21 mouse cellular contexts compared by ENCODE assay signal in genomic region chr12:99093151-99093550, GRCm38 (mm10).
"Had no signal": no experiment of that assay in that cellular context is flagged by ENCODE, and none has a peak within 500 bp of the region (broad histone marks: within the 10 kb centered on the region; RNA-seq: fewer than 3 reads in every experiment).

No protein-coding gene starts in this region.

- H3K36me3 ChIP-seq: midbrain, embryonic 13.5 days; midbrain, embryonic 15.5 days; neural tube, embryonic 13.5 days; neural tube, embryonic 15.5 days; stomach, embryonic 15.5 days had no signal

- H3K27ac ChIP-seq: liver, embryonic 14.5 days; midbrain, embryonic 13.5 days; midbrain, embryonic 15.5 days; neural tube, embryonic 13.5 days; neural tube, embryonic 15.5 days; stomach, embryonic 15.5 days; stomach, postnatal 0 days had no signal

- H3K4me2 ChIP-seq: lung, embryonic 14.5 days; midbrain, embryonic 11.5 days; midbrain, embryonic 13.5 days; midbrain, embryonic 15.5 days; neural tube, embryonic 13.5 days; neural tube, embryonic 15.5 days; stomach, embryonic 15.5 days had no signal

- DNase-seq: lung, adult 18-20 months; lung, embryonic 14.5 days; lung, postnatal 10 days; lung, postnatal 4 days; retina, postnatal 1 day; right cerebral cortex, adult 18-20 months; right cerebral cortex, postnatal 25 days; right cerebral cortex, postnatal 4 days; spleen, adult 18-20 months; thymus, adult 2 months; thymus, postnatal 25 days; thymus, postnatal 4 days had no signal

- H3K9ac ChIP-seq: liver, embryonic 14.5 days; lung, embryonic 14.5 days; midbrain, embryonic 13.5 days; midbrain, embryonic 15.5 days; neural tube, embryonic 13.5 days; neural tube, embryonic 15.5 days; stomach, embryonic 15.5 days had no signal

- H3K4me1 ChIP-seq: stomach, embryonic 15.5 days had no signal

- H3K9me3 ChIP-seq: midbrain, embryonic 13.5 days; midbrain, embryonic 15.5 days; neural tube, embryonic 13.5 days; neural tube, embryonic 15.5 days; stomach, embryonic 15.5 days had no signal

- H3K4me3 ChIP-seq: midbrain, embryonic 13.5 days; midbrain, embryonic 15.5 days; myocyte; neural tube, embryonic 13.5 days; neural tube, embryonic 15.5 days; stomach, embryonic 15.5 days had no signal

- H3K27me3 ChIP-seq: midbrain, embryonic 13.5 days; neural tube, embryonic 13.5 days; neural tube, embryonic 15.5 days had no signal
